Mouse (Mus musculus) thymus, adult 2 months (tissue): ENCODE data around the gene C1galt1.

ENCODE experiments used
- CTCF ChIP-seq: fragments of 200-500 bp; IDR thresholded peaks from 2 replicates; pipeline ENCODE4 v1.5.1; 2012; ENCODE audit warnings: mild to moderate bottlenecking, control low read depth, low read length, moderate library complexity, borderline replicate concordance; ENCODE audit not compliant: control insufficient read depth, poor library complexity, insufficient read depth; ENCODE audit errors: extremely low read depth
- POLR2A ChIP-seq: fragments of 200-500 bp; IDR thresholded peaks from 2 replicates; pipeline ENCODE4 v1.6.1; 2012; ENCODE audit warnings: mild to moderate bottlenecking, low read length, control low read depth, moderate library complexity; ENCODE audit not compliant: control insufficient read depth, poor library complexity, insufficient read depth; ENCODE audit errors: extremely low read depth

- no peak for TF ChIP-seq CTCF
- no peak for TF ChIP-seq POLR2A
These were observed 44.7 kb upstream of the C1galt1 start for GRCm38 (mm10) chr6:7799969-7800368.
